Mouse (Mus musculus): ENCODE results near the gene Smug1. TPM values are rescaled to one million over a fixed set of nuclear protein-coding genes. Genes with fewer than 3 reads are reported as not detected.

The Smug1 gene
- 1 to 10 TPM; 6.4 to 7.3 TPM for polyA plus RNA-seq (2017; shearing (Covaris generic))

GRCm38 (mm10) chr15:103167042-103167615, at the start of gene Smug1:
Smug1 (minus strand) TSS chr15:103167092.

Other genes with a start within 250 kb of the Smug1 start
- not detected for gene Hoxc13, start 246.0 kb downstream of the Smug1 start, polyA plus RNA-seq (2017; shearing (Covaris generic))
- gene Hoxc12, start 230.3 kb downstream of the Smug1 start, polyA plus RNA-seq (2017; shearing (Covaris generic)) = not detected
- gene Hoxc11, start 212.7 kb downstream of the Smug1 start, polyA plus RNA-seq (2017; shearing (Covaris generic)) = under 1 TPM in 1 of 2 experiments, not detected in 1; 0.09 TPM
- under 1 TPM in 1 of 2 experiments, not detected in 1; 0.09 TPM for gene Hoxc10, start 200.3 kb downstream of the Smug1 start, polyA plus RNA-seq (2017; shearing (Covaris generic))
- gene Hoxc5, start 199.6 kb downstream of the Smug1 start, polyA plus RNA-seq (2017; shearing (Covaris generic)) = not detected
- under 1 TPM; 0.07 to 0.16 TPM for gene Hoxc9, start 190.7 kb downstream of the Smug1 start, polyA plus RNA-seq (2017; shearing (Covaris generic))
- gene Hoxc8, start 176.5 kb downstream of the Smug1 start, polyA plus RNA-seq (2017; shearing (Covaris generic)) = under 1 TPM in 1 of 2 experiments, not detected in 1; 0.33 TPM
- under 1 TPM in 1 of 2 experiments, not detected in 1; 0.11 TPM for gene Hoxc6, start 168.8 kb downstream of the Smug1 start, polyA plus RNA-seq (2017; shearing (Covaris generic))
- not detected for gene Hoxc4, start 148.2 kb downstream of the Smug1 start, polyA plus RNA-seq (2017; shearing (Covaris generic))
- 10 to 100 TPM in 1 of 2 experiments, 1 to 10 TPM in 1; 8.8 to 11.4 TPM for gene Cbx5, start 72.7 kb upstream of the Smug1 start, polyA plus RNA-seq (2017; shearing (Covaris generic))
- 100 to 1,000 TPM; 125 to 170 TPM for gene Hnrnpa1, start 73.3 kb upstream of the Smug1 start, polyA plus RNA-seq (2017; shearing (Covaris generic))
- 1 to 10 TPM in 1 of 2 experiments, under 1 TPM in 1; 0.48 to 1.9 TPM for gene Nfe2, start 91.3 kb upstream of the Smug1 start, polyA plus RNA-seq (2017; shearing (Covaris generic))
- gene Copz1, start 105.6 kb upstream of the Smug1 start, polyA plus RNA-seq (2017; shearing (Covaris generic)) = 100 to 1,000 TPM; 175 to 181 TPM
- not detected for gene Gpr84, start 143.5 kb upstream of the Smug1 start, polyA plus RNA-seq (2017; shearing (Covaris generic))
- gene Zfp385a, start 173.0 kb upstream of the Smug1 start, polyA plus RNA-seq (2017; shearing (Covaris generic)) = under 1 TPM in 1 of 2 experiments, not detected in 1; 0.57 TPM
- gene Itga5, start 199.7 kb upstream of the Smug1 start, polyA plus RNA-seq (2017; shearing (Covaris generic)) = 1 to 10 TPM; 2.8 to 3.4 TPM